Mouse (Mus musculus): ENCODE data around the gene Shkbp1. TPM values are rescaled to one million over a fixed set of nuclear protein-coding genes. Genes with fewer than 3 reads are reported as not detected.

Gene Shkbp1
- polyA plus RNA-seq, 1 experiment from 2014 or later = 52.5 TPM

DNA sequence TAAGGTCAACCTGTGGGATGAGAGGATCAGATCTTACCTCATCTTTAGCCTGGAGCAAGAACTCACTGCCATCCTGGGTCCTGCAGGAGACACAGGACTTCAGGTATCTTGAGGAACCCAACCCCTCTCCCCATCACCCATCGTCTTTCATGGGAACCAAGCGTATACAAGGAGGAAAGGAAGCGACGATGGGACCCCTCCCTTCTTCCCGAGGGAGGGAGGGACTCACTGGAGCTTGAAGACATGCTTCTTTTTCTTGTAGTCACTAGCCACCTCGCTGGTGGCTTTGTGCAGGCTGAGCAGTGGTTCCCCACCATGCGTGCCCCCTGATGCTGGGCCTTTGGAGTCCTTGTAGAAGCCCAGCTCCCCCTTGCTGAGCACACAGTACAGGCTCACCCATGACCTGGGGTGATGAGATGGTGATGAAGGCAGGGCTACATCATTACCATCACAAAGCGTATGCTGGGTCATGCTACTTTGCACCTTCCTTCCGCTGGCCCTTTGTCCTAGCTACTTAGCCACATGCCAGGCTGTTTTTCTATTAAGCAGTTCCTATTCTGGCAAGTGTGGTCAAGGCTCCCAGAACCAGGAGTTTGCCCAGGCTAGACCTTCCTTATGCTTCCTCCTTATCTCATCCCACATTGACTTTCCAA is 4.0 kb upstream of the Shkbp1 start:
- WGBS = 83% methylated on average over 9 of the region's 9 CpGs
- Histone ChIP-seq H3K4me3 (replicated peaks; ENCODE audit: low read depth, low read length) (no peak overlapping the region), H3K4me1 (ENCODE audit: control insufficient read depth, insufficient read depth, low read length) (peaks cover 2% of the 10 kb centered on the region), H3K9me3 (ENCODE audit: control insufficient read depth, low read length) (no peaks in the 10 kb centered on the region), H3K9ac (replicated peaks; ENCODE audit: low read length) (no peak overlapping the region), H3K27ac (replicated peaks; ENCODE audit: low read depth, low read length) (no peak overlapping the region), H3K27me3 (ENCODE audit: control insufficient read depth, insufficient read depth, low read length) (peaks cover 47% of the 10 kb centered on the region), H3K4me2 (ENCODE audit: low read length) (no peak overlapping the region), H3K36me3 (ENCODE audit: control insufficient read depth, insufficient read depth, low read length) (no peaks in the 10 kb centered on the region)
- no peak for DNase-seq
- no peak for ATAC-seq (ENCODE audit: low FRiP score, low TSS enrichment)

DNA sequence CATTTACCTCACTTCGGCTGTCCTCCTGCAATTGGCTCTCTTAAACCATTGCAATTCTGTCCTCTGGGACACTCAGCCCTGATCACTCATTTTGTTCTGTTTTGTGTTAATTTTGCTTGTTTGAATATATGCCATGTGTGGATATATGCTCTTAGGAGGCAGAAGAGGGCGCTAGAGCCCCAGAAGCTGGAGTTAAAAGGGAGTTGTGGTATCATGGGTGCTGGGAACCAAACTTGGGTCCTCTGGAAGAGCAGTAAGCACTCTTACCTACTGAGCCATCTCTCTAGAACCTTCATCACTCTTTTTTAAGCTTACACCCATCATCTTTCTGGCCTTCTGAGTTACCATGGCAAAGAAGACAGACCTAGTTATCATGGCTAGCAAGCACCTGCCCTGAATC is 3.3 kb upstream of the Shkbp1 start:
- no peaks in the 10 kb centered on the region for H3K9me3 ChIP-seq (ENCODE audit: control insufficient read depth, low read length)
- no peaks in the 10 kb centered on the region for H3K36me3 ChIP-seq (ENCODE audit: control insufficient read depth, insufficient read depth, low read length)
- WGBS = 65% methylated on average over 2 of the region's 2 CpGs
- no peak for ATAC-seq (ENCODE audit: low FRiP score, low TSS enrichment)
- no peak overlapping the region for H3K4me3 ChIP-seq (replicated peaks; ENCODE audit: low read depth, low read length)
- no peak overlapping the region for H3K27ac ChIP-seq (replicated peaks; ENCODE audit: low read depth, low read length)
- no peak for DNase-seq
- no peak overlapping the region for H3K4me2 ChIP-seq (ENCODE audit: low read length)
- no peak overlapping the region for H3K9ac ChIP-seq (replicated peaks; ENCODE audit: low read length)
- H3K27me3 ChIP-seq (ENCODE audit: control insufficient read depth, insufficient read depth, low read length) = peaks cover 40% of the 10 kb centered on the region
- H3K4me1 ChIP-seq (ENCODE audit: control insufficient read depth, insufficient read depth, low read length) = peaks cover 8% of the 10 kb centered on the region

DNA sequence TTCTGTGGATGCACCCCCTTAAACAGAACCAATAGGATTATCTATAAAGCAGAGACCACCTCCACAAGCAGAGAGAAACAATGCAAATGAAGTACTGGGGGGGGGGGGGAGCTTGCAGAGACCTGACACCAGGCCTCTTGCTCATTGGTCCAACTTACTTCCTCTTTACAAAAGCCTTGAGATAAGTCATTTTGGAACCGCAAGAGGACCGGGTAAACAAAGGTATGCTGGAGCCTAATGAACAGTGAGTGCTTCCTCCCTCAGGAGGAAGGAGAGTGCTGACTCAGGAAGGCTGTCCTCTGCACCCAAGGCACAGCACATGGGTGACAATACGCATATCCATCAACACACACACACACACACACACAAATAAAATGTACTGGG is 1.8 kb upstream of the Shkbp1 start:
- Histone ChIP-seq H3K27ac (replicated peaks; ENCODE audit: low read depth, low read length) (no peak overlapping the region), H3K9ac (replicated peaks; ENCODE audit: low read length) (no peak overlapping the region), H3K36me3 (ENCODE audit: control insufficient read depth, insufficient read depth, low read length) (peaks cover 10% of the 10 kb centered on the region), H3K4me2 (ENCODE audit: low read length) (no peak overlapping the region), H3K9me3 (ENCODE audit: control insufficient read depth, low read length) (no peaks in the 10 kb centered on the region), H3K4me1 (ENCODE audit: control insufficient read depth, insufficient read depth, low read length) (peaks cover 15% of the 10 kb centered on the region), H3K27me3 (ENCODE audit: control insufficient read depth, insufficient read depth, low read length) (peaks cover 26% of the 10 kb centered on the region), H3K4me3 (replicated peaks; ENCODE audit: low read depth, low read length) (no peak overlapping the region)
- 23% methylated on average over 3 of the region's 3 CpGs for WGBS
- DNase-seq = no peak
- no peak for ATAC-seq (ENCODE audit: low FRiP score, low TSS enrichment)

DNA sequence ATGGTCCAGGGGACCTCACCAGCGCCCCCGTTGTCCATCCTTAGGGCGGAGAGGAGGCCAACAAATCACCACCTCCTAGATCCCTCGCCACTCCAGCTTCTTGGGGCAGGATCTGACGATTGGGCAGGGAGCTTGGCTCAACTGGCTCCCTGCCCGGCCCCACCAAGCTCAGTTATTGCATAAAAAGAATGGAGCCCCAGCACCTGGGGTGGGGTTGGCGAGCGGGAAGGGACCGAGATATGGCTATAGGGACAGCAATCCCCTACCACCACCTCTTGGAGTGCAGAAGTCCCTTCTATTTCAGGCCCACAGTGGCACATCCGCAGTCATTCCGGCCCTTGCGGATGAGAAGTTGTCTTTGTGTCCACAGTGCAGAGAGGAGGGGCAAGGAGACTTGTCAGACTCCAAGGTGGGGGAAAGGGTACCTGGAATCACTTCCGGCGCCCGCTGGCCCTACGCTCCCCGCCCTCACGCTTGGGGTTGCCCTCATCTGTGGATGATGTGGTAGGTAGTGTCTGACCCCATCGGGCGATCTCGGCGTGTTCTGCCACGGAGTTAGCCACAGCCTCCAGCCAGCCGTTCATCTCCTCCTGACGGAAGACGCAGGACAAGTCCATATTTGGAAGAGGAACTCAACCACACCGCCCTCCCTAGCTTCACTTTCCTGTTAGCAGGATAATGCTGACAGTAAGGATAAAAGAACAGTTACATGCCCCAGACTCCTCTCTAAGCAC is 1.2 kb upstream of the Shkbp1 start, which contains the start of gene Gm20479:
TSS of gene Gm20479 (minus strand) at position 559 of the 734 bp plus-strand sequence.
- no peak within 1 kb of the TSS for H3K27ac ChIP-seq (replicated peaks; ENCODE audit: low read depth, low read length)
- peak within 1 kb of the TSS; percentile 54 for H3K4me2 ChIP-seq (ENCODE audit: low read length)
- peaks cover 22% of the 10 kb centered on the region for H3K27me3 ChIP-seq (ENCODE audit: control insufficient read depth, insufficient read depth, low read length)
- peak within 1 kb of the TSS; percentile 69 for H3K4me3 ChIP-seq (replicated peaks; ENCODE audit: low read depth, low read length)
- DNase-seq (no peak), ATAC-seq (ENCODE audit: low FRiP score, low TSS enrichment) (no peak)
- H3K9me3 ChIP-seq (ENCODE audit: control insufficient read depth, low read length) = no peaks in the 10 kb centered on the region
- 6% methylated on average over 27 of the region's 27 CpGs for WGBS
- H3K4me1 ChIP-seq (ENCODE audit: control insufficient read depth, insufficient read depth, low read length) = peaks cover 15% of the 10 kb centered on the region
- peaks cover 16% of the 10 kb centered on the region for H3K36me3 ChIP-seq (ENCODE audit: control insufficient read depth, insufficient read depth, low read length)
- H3K9ac ChIP-seq (replicated peaks; ENCODE audit: low read length) = no peak within 1 kb of the TSS; the same call in 1 of the 2 replicates

DNA sequence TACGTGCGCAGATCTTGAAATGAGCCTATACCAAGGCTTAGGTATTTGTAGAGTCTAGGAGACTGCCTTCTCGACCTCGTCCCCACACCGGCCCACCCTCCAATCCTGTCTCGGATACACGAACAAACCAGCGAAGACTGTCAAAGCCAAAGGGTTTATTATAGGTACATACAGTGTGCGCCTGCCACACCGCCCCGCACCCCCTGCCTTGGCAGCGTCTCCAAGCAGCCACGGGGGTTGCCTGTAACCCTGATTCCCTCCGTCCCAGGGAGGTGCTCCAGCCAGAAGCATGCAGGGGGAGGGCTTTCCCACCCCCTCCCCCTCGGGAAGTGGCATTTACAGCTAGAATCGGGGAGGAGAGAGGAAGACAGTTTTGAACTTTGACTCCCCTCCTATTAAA is 429 bp upstream of the Shkbp1 start:
- ATAC-seq (ENCODE audit: low FRiP score, low TSS enrichment) (peak; percentile 55; the same call in 1 of the 2 replicates), DNase-seq (peak; percentile 47)
- Histone ChIP-seq H3K36me3 (ENCODE audit: control insufficient read depth, insufficient read depth, low read length) (peaks cover 23% of the 10 kb centered on the region), H3K9ac (replicated peaks; ENCODE audit: low read length) (no peak overlapping the region; the same call in 1 of the 2 replicates), H3K27ac (replicated peaks; ENCODE audit: low read depth, low read length) (no peak overlapping the region), H3K4me1 (ENCODE audit: control insufficient read depth, insufficient read depth, low read length) (peaks cover 15% of the 10 kb centered on the region), H3K4me2 (ENCODE audit: low read length) (peak overlapping the region; percentile 54), H3K27me3 (ENCODE audit: control insufficient read depth, insufficient read depth, low read length) (peaks cover 22% of the 10 kb centered on the region), H3K9me3 (ENCODE audit: control insufficient read depth, low read length) (no peaks in the 10 kb centered on the region), H3K4me3 (replicated peaks; ENCODE audit: low read depth, low read length) (peak overlapping the region; percentile 69)
- 2% methylated on average over 16 of the region's 16 CpGs for WGBS

DNA sequence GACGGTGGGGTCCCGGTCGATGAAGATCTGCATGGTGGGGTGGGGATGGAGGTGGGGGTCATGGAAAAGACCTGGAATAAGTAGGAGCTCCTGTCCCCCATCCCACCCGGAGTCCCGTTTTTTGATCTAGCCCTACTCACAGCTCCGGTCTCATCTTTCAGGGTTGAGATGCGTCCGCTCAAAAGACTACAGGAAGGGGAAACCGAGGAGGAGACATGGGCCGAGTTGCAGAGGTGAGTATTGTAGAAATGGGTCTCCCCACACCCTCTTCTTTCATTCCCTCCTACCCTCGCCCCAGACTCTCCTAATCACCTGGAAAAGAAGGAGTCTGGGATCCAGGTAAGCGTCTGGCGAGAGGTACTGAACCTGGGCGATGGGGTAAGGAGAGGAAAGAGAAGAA is 558 bp downstream of the Shkbp1 start:
- peak overlapping the region; percentile 60 for H3K9ac ChIP-seq (replicated peaks; ENCODE audit: low read length)
- peaks cover 15% of the 10 kb centered on the region for H3K4me1 ChIP-seq (ENCODE audit: control insufficient read depth, insufficient read depth, low read length)
- WGBS = 5% methylated on average over 14 of the region's 14 CpGs
- H3K4me2 ChIP-seq (ENCODE audit: low read length) = peak overlapping the region; percentile 54
- no peaks in the 10 kb centered on the region for H3K9me3 ChIP-seq (ENCODE audit: control insufficient read depth, low read length)
- ATAC-seq (ENCODE audit: low FRiP score, low TSS enrichment) = no peak
- H3K36me3 ChIP-seq (ENCODE audit: control insufficient read depth, insufficient read depth, low read length) = peaks cover 30% of the 10 kb centered on the region
- no peak for DNase-seq
- peak overlapping the region; percentile 69 for H3K4me3 ChIP-seq (replicated peaks; ENCODE audit: low read depth, low read length)
- H3K27me3 ChIP-seq (ENCODE audit: control insufficient read depth, insufficient read depth, low read length) = peaks cover 22% of the 10 kb centered on the region
- H3K27ac ChIP-seq (replicated peaks; ENCODE audit: low read depth, low read length) = peak overlapping the region; percentile 72

DNA sequence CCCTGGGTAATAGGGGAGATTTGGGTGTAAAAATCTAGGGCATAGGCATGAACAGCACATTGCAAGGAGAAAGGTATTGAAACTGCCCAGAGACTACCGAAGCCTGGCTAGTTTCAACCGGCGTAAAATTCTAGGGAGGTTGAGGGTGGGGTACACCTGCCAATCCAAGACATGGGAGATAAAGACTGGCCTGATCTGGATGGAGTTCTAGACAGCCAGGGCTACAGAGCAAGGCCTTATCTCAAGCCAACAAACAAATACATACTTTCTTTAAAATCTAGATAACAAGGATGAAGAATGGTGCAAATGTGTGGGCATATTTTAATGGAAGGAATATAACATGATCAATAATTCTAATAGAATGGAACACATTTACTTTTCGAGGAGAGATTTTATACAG is 1.0 kb downstream of the Shkbp1 start:
- WGBS = 52% methylated on average over 4 of the region's 4 CpGs
- Histone ChIP-seq H3K4me2 (ENCODE audit: low read length) (peak overlapping the region; percentile 54), H3K27ac (replicated peaks; ENCODE audit: low read depth, low read length) (no peak overlapping the region), H3K27me3 (ENCODE audit: control insufficient read depth, insufficient read depth, low read length) (peaks cover 22% of the 10 kb centered on the region), H3K9ac (replicated peaks; ENCODE audit: low read length) (peak overlapping the region; percentile 60), H3K36me3 (ENCODE audit: control insufficient read depth, insufficient read depth, low read length) (peaks cover 32% of the 10 kb centered on the region), H3K9me3 (ENCODE audit: control insufficient read depth, low read length) (no peaks in the 10 kb centered on the region), H3K4me3 (replicated peaks; ENCODE audit: low read depth, low read length) (peak overlapping the region; percentile 69), H3K4me1 (ENCODE audit: control insufficient read depth, insufficient read depth, low read length) (peaks cover 15% of the 10 kb centered on the region)
- ATAC-seq (ENCODE audit: low FRiP score, low TSS enrichment) (no peak), DNase-seq (no peak)

DNA sequence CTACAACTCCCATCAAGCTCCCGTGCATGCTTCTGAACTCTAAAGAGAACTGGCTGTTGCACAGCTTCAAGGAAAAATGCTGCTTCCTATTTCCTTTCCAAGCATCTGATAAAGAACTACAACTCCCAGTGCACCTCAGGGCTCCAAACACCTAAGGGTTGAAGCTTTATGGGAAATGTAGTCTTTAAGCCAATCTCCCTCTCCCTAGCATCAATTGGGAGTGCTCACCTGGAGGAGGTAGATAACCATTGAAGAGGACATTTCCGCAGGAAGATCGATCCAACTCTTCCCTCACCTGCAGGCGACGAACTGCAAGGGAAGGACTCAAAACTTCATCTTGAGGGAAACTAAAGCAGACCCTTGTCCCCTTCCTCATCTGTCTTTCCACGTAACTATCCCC is 1.7 kb downstream of the Shkbp1 start:
- WGBS = 27% methylated on average over 6 of the region's 6 CpGs
- peak overlapping the region; percentile 69 for H3K4me3 ChIP-seq (replicated peaks; ENCODE audit: low read depth, low read length)
- H3K9me3 ChIP-seq (ENCODE audit: control insufficient read depth, low read length) = no peaks in the 10 kb centered on the region
- no peak overlapping the region for H3K9ac ChIP-seq (replicated peaks; ENCODE audit: low read length)
- H3K27ac ChIP-seq (replicated peaks; ENCODE audit: low read depth, low read length) = no peak overlapping the region
- peaks cover 15% of the 10 kb centered on the region for H3K4me1 ChIP-seq (ENCODE audit: control insufficient read depth, insufficient read depth, low read length)
- H3K36me3 ChIP-seq (ENCODE audit: control insufficient read depth, insufficient read depth, low read length) = peaks cover 38% of the 10 kb centered on the region
- peak; percentile 78 for DNase-seq
- peaks cover 22% of the 10 kb centered on the region for H3K27me3 ChIP-seq (ENCODE audit: control insufficient read depth, insufficient read depth, low read length)
- no peak for ATAC-seq (ENCODE audit: low FRiP score, low TSS enrichment)
- H3K4me2 ChIP-seq (ENCODE audit: low read length) = peak overlapping the region; percentile 54

DNA sequence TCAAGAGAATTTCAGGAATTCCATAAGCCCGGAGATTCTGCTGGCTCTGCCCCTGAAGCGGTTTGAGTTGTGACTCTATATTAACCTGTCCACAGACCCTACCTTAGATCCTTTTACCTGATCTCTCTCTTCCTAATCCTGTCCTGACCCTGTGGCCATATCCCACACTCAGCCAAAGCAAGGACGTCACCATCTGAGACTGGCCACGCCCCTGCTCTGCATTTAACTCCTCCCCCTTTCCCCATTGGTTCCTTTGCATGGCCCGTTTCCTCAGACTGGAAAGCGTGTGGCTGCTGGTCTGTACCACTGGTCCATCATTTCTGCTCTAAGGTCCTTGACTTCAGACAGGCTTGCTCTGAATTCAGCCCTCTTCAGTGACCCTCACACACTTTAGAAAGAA is 10.4 kb downstream of the Shkbp1 start:
- no peak overlapping the region for H3K9ac ChIP-seq (replicated peaks; ENCODE audit: low read length)
- peaks cover 79% of the 10 kb centered on the region for H3K36me3 ChIP-seq (ENCODE audit: control insufficient read depth, insufficient read depth, low read length)
- ATAC-seq (ENCODE audit: low FRiP score, low TSS enrichment) (no peak), DNase-seq (no peak)
- WGBS = 19% methylated on average over 6 of the region's 6 CpGs
- no peak overlapping the region for H3K27ac ChIP-seq (replicated peaks; ENCODE audit: low read depth, low read length)
- no peaks in the 10 kb centered on the region for H3K4me1 ChIP-seq (ENCODE audit: control insufficient read depth, insufficient read depth, low read length)
- no peaks in the 10 kb centered on the region for H3K27me3 ChIP-seq (ENCODE audit: control insufficient read depth, insufficient read depth, low read length)
- H3K9me3 ChIP-seq (ENCODE audit: control insufficient read depth, low read length) = no peaks in the 10 kb centered on the region
- no peak overlapping the region for H3K4me3 ChIP-seq (replicated peaks; ENCODE audit: low read depth, low read length)
- H3K4me2 ChIP-seq (ENCODE audit: low read length) = no peak overlapping the region
